Mouse (Mus musculus) heart, postnatal 36 days (tissue): ENCODE data around the gene Ints6l. TPM values are rescaled to one million over a fixed set of nuclear protein-coding genes. Genes with fewer than 3 reads are reported as not detected.
"Not testable (repeated sequence)": the region's sequence is repeated elsewhere in the genome, so short reads cannot be mapped to it uniquely, and the experiment has no call there.

Source experiments
- DNase-seq, 2 experiments: peaks; one replicate each; pipeline ENCODE4 v3.0.0; 2021 to 2022
- intact Hi-C: fragments of 180-260 bp; cut with DNase I; formaldehyde crosslinking; loops from one replicate; pipeline ENCODE4 v1.15.1; 2025
- total RNA-seq, 2 experiments: library from RNA; stranded (reverse); gene quantifications; 2 replicates each; pipeline ENCODE4 v1.2.3; 2021

Ints6l gene
- total RNA-seq, 2 experiments from 2014 or later: 5.5 to 6.7 TPM

DNA sequence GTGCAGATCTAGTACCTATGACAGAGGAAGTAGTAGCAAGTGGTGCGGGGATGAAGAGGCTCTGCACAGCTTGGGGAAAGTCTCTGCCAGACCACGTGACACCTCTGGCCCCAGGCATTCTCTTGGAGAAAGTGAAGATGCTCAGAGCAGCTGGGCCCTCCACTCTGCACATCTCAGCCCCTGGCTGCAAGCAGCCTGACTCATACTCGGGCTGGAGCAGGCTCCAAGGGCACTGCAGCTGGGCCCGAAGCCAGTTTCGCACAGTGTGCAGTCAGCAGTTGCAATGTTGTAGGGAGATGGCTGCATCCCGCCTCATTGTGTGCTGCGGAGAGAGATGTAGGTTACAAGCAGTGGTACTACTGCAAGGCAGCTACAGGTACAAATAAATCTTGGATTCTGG is 42.6 kb downstream of the Ints6l start:
- no peak for DNase-seq

GRCm38 (mm10) chrX:56524442-56524841 is 69.8 kb downstream of the Ints6l start, which contains the start of gene Gm10477:
Gene Gm10477, plus strand, starts transcription at chrX:56524742.
- DNase-seq, intact Hi-C loops: not testable (repeated sequence)

More for the DNA sequence above, 42.6 kb downstream of the Ints6l start:
- intact Hi-C loops: no loop called here

GRCm38 (mm10) chrX:56531266-56531665 is 76.6 kb downstream of the Ints6l start:
- peak; percentile 51 to 73 for DNase-seq
- intact Hi-C loops: loop anchor here (5.0 kb wide), 1 partner anchor 306 kb away; no protein-coding TSS in a partner anchor

DNA sequence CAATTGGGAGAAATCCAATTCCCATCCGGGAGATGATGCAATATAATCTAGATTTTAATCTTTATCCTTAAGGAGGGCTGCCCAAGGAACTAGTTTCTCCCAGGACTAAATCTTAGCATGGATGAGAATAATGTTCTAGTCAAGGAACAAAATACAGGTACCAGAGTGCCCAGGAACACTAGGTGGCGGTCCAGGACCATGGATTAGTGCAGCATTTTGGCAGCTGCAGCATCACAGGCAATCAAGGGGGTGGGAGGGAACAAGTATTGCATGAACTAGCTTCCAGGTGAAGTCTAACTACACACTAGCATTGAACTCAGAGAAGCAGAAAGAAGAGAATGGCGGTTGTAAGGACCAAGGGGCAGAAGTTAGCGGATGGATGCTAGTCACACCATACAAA is 82.5 kb downstream of the Ints6l start:
- DNase-seq: peak in 1 of 2 experiments; percentile 4
- intact Hi-C loops: no loop called here

- intact Hi-C loops: no loop called here
- no peak for DNase-seq
These were observed 94.8 kb downstream of the Ints6l start, which contains the start of gene Gm648 for GRCm38 (mm10) chrX:56549506-56549905. Gene Gm648, minus strand, starts transcription at chrX:56549606.

DNA sequence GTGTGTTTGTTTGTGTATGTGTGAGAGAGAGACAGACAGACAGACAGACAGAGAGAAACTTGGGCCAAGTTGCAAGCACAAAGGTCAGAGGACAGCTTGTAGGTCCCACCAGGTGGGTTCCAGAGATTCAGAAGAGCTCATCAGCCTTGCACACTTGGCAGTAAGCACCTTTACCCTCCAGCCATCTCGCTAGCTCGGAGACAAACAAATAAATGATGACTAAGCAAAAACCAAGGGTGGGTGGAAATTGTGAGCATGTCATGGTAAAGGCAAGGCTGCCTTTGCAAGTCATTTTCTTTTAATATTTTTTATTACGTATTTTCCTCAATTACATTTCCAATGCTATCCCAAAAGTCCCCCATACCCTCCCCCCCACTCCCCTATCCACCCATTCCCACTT is 98.9 kb downstream of the Ints6l start:
- intact Hi-C loops: no loop called here
- DNase-seq: no peak

Other genes starting within 250 kb of the Ints6l start
- not detected for gene Gm773, start 242.0 kb upstream of the Ints6l start, total RNA-seq
- 1 to 10 TPM; 4.4 to 5.1 TPM for gene Zfp449, start 108.5 kb upstream of the Ints6l start, total RNA-seq
- gene Smim10l2a, start 80.3 kb upstream of the Ints6l start, total RNA-seq: not detected
- under 1 TPM; 0.79 to 0.92 TPM for gene Gm2174, start 6.9 kb upstream of the Ints6l start, total RNA-seq
- gene Gm10477, start 69.9 kb downstream of the Ints6l start, total RNA-seq: not detected
- not detected for gene Gm648, start 94.7 kb downstream of the Ints6l start, total RNA-seq
- gene Mmgt1, start 143.2 kb downstream of the Ints6l start, total RNA-seq: 10 to 100 TPM; 30.9 to 31.1 TPM
- 10 to 100 TPM; 19.9 to 23.1 TPM for gene Slc9a6, start 154.9 kb downstream of the Ints6l start, total RNA-seq